Mouse (Mus musculus) heart, embryonic 15.5 days (tissue): Measurements from ENCODE around the gene Gzmm. TPM values are rescaled to one million over a fixed set of nuclear protein-coding genes. Genes with fewer than 3 reads are reported as not detected.
A peak's percentile ranks its signal among the peaks of the same experiment; 100 is the strongest.

Experiments used
- ATAC-seq: fragments of 200-750 bp; cut with Nextera tagmentation; replicated peaks from 2 replicates; pipeline ENCODE4 v1.8.0; 2017; ENCODE audit warnings: low read depth, moderate TSS enrichment; ENCODE audit not compliant: insufficient number of reproducible peaks, insufficient read depth, low FRiP score
- H3K27ac ChIP-seq: fragments of 300-500 bp; sonication (generic); 2 replicates; pipeline ENCODE4 v1.5.1; 2015; ENCODE audit warnings: mild to moderate bottlenecking, inconsistent platforms
- H3K27me3 ChIP-seq: fragments of 300-500 bp; sonication (generic); 2 replicates; pipeline ENCODE4 v1.6.1; 2015; ENCODE audit warnings: inconsistent platforms
- H3K36me3 ChIP-seq: fragments of 300-500 bp; sonication (generic); 2 replicates; pipeline ENCODE4 v1.6.1; 2015; ENCODE audit warnings: mild to moderate bottlenecking, inconsistent platforms
- H3K4me1 ChIP-seq: fragments of 300-500 bp; sonication (generic); replicated peaks from 2 replicates; pipeline ENCODE4 v1.6.1; 2015; ENCODE audit warnings: inconsistent platforms
- H3K4me2 ChIP-seq: fragments of 300-500 bp; sonication (generic); 2 replicates; pipeline ENCODE4 v1.6.1; 2015; ENCODE audit warnings: inconsistent platforms, mild to moderate bottlenecking, moderate library complexity
- H3K4me3 ChIP-seq: fragments of 300-500 bp; sonication (generic); 2 replicates; pipeline ENCODE4 v1.5.1; 2015; ENCODE audit warnings: mild to moderate bottlenecking, inconsistent platforms
- H3K9ac ChIP-seq: fragments of 300-500 bp; sonication (generic); 2 replicates; pipeline ENCODE4 v1.6.1; 2015; ENCODE audit warnings: mild to moderate bottlenecking, inconsistent platforms
- H3K9me3 ChIP-seq: fragments of 300-500 bp; sonication (generic); replicated peaks from 2 replicates; pipeline ENCODE4 v1.6.1; 2016; ENCODE audit warnings: inconsistent platforms
- WGBS: fragments of 180-500 bp; shearing (Covaris S2); methylation state at CpG from one replicate; pipeline ENCODE4 v1.1.7; 2015; ENCODE audit warnings: mixed read lengths; 5-methylcytosine and 5-hydroxymethylcytosine counted together
- polyA plus RNA-seq: library from polyadenylated mRNA; unstranded; fragments of >200 nt; fragmentation: Nextera tagmentation; extraction: Ambion mirVana; gene quantifications from 2 replicates; pipeline ENCODE4 v1.2.1, GENCODE M21; 2015

Gene Gzmm
- polyA plus RNA-seq, 1 experiment from 2014 or later, result 1.1 TPM

DNA sequence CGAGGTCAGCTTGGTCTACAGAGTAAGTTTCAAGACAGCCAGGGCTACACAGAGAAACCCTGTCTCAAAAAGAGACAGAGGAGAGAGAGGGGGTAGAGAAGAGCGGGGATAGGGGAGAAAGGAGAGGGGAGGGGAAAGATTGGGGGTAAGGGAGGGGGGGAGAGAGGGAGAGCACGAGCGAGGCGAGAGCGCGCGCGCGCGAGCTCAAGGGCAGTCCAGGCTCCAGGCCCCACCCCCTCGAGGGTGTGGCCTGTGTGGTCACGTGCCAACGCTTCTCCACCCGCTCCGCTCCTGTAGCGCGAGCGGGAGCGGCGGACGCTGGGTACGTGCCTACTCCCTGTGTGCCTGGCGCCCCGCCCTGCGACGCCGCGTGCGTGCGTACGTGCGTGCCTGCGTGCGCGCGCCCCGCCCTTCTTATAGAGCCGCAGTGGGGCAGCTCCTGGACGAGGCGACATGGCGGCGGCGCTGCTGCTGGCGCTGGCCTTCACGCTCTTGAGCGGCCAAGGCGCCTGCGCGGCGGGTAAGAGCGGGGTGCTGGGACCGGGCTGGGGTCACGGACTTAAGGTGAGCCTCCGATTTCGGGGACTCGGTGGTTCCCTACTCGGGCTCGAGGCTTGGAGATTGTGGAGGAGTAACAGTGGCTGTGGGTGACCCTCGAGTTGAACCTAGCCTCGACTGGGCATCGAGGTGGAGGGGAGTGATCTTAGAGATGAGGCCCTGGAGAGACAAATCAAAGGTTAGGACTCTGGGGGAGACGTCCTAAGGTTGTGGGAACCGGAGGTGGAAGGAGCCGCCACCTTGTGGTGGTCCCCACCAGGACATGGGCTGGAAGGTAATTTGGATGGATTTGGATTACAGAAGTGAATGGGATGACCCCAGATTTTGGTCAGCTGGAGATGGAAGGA lies 15.5 kb downstream of the Gzmm start, which contains the start of gene Bsg:
Bsg (plus strand) TSS at position 427 of the 905 bp plus-strand sequence.
- peak within 1 kb of the TSS; percentile 86 for H3K4me3 ChIP-seq
- H3K4me2 ChIP-seq, result peak within 1 kb of the TSS; percentile 66
- H3K27me3 ChIP-seq, result no peaks in the 10 kb centered on the region
- H3K9ac ChIP-seq, result peak within 1 kb of the TSS; percentile 91
- under 1% methylated on average over 60 of the region's 65 CpGs for WGBS
- H3K9me3 ChIP-seq, result no peaks in the 10 kb centered on the region
- ATAC-seq, result peak; percentile 96
- 0 out of 2 replicates have a peak, but pooled peaks cover 7% of the 10 kb centered on the region for H3K36me3 ChIP-seq
- peaks cover 62% of the 10 kb centered on the region for H3K4me1 ChIP-seq
- H3K27ac ChIP-seq, result peak within 1 kb of the TSS; percentile 88

DNA sequence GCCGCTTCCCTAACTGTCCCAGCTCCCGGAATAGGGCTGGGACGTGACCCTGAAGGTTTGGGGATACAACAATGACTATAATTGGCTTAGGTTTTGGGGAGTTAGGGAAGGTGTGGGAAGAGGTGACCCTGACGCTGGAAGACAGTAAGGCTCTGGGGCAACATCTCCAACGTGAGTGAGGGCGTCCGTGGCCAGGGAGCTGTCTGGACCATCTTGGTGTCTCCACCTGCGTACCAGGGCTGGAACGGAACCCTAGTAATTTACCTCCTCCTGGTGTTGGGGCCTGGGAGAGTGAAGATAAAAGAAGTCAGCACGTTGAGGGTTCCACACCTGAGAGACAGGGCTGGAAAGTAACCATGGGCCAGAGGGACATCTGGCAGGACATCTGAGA lies 16.1 kb downstream of the Gzmm start:
- Histone ChIP-seq H3K4me3 (peak overlapping the region; percentile 86), H3K4me1 (peaks cover 68% of the 10 kb centered on the region), H3K27ac (peak overlapping the region; percentile 88), H3K4me2 (peak overlapping the region; percentile 66), H3K27me3 (no peaks in the 10 kb centered on the region), H3K9me3 (no peaks in the 10 kb centered on the region), H3K9ac (peak overlapping the region; percentile 91), H3K36me3 (peaks cover 12% of the 10 kb centered on the region)
- under 1% methylated on average over 10 of the region's 10 CpGs for WGBS
- no peak for ATAC-seq

DNA sequence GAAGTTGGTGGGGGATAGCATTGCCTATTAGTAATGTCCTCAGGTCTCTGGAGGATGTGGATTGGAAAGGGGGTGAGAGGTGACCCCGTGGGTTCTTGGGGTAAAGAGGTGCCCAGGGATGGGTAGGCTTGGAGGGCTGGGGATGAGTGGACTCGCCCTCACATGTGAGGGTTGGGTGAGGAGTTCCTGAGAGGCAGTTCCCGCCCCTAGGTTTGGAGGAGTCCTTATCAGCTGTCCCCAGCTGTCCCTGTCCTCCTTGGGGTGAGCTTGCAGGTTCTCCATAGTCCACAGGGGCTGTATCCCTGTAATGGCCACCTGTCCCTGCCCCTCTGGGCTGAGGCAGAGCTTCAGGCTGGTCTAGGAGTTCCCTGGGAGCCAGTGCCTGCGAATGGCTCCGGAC lies 17.1 kb downstream of the Gzmm start:
- Histone ChIP-seq H3K36me3 (peaks cover 22% of the 10 kb centered on the region), H3K4me1 (peaks cover 65% of the 10 kb centered on the region), H3K4me3 (peak overlapping the region; percentile 86), H3K27ac (peak overlapping the region; percentile 52), H3K27me3 (no peaks in the 10 kb centered on the region), H3K9ac (peak overlapping the region; percentile 91), H3K4me2 (peak overlapping the region; percentile 66), H3K9me3 (no peaks in the 10 kb centered on the region)
- ATAC-seq, result no peak
- WGBS, result 51% methylated on average over 5 of the region's 5 CpGs

DNA sequence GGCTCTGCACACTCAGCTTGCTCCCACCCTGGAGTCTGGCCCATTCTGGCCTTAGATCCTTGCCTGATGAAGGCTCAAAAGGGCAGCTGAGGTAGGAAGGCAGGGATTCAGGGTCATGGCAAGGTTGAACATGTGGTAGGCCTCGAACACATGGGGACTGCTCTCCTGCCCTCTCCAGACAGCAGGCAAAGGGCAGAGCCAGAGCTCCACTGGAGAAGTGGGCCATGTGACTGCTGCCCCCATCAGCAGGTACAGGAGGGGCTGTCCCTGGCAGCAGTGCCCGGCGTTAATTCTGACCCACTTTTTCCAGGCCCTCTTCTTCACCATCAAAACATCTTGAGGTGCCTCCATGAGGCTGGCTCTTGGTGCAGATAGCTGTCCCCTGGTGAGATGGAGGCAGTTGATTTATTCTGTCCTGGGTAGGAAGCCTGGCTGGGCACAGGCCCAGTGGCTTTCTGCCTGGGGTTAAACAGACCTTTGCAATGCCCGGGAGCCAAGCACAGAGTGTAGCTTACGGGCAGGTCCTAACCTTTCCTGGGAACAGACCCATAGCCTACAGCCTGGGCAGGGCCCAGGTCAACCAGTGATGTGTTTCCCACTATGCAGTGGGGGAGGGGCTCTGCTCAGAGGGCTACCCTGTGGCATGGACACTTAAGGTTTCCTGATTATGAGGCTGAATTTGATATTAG lies 17.7 kb downstream of the Gzmm start:
- peaks cover 28% of the 10 kb centered on the region for H3K36me3 ChIP-seq
- H3K4me3 ChIP-seq, result peak overlapping the region; percentile 86
- peak overlapping the region; percentile 91 for H3K9ac ChIP-seq
- ATAC-seq, result no peak
- WGBS, result 61% methylated on average over 5 of the region's 5 CpGs
- peaks cover 59% of the 10 kb centered on the region for H3K4me1 ChIP-seq
- no peaks in the 10 kb centered on the region for H3K27me3 ChIP-seq
- H3K27ac ChIP-seq, result peak overlapping the region; percentile 52
- peak overlapping the region; percentile 66 for H3K4me2 ChIP-seq
- H3K9me3 ChIP-seq, result no peaks in the 10 kb centered on the region

DNA sequence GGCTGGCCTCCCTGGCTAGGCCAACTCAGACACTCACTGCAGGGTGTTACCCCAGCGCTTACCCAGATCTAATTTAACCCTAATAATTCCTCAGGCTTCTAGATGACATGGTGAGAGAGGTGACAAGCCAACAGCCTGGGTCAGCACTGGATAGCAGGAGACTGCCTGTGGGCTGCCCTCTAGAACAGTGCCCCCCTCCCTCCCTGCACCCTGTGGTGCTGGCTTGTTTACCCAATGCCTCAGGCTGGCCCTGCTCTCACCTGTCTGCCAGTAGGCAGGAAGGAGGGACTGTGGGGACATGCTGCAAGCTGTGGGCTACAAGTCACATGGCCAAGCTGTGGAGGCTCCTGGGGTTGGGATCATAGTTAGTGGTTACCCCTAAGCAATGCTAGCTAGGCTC lies 18.3 kb downstream of the Gzmm start:
- Histone ChIP-seq H3K4me3 (no peak overlapping the region), H3K36me3 (peaks cover 32% of the 10 kb centered on the region)
- ATAC-seq, result no peak

DNA sequence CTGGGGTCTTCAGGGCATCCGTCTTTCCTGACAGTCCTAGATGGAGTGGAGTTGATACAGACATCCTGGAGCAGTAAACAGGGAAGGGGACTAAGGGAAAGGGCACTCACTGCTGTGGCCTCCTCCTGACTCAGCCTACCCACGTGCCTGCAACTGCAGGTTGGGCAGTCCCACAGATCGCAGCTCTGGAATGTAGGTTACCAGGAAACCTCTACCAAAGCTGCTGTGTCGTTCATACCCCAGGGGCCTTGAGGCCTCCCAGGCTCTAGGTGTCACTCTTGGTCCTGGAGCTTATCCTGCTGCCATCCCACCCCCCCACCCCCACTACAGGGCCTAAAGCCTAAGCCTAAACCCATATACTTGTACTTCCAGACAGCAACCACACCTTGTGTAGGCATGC lies 18.9 kb downstream of the Gzmm start:
- no peak for ATAC-seq
- peaks cover 57% of the 10 kb centered on the region for H3K4me1 ChIP-seq
- H3K9me3 ChIP-seq, result no peaks in the 10 kb centered on the region
- no peak overlapping the region for H3K4me3 ChIP-seq
- H3K36me3 ChIP-seq, result peaks cover 32% of the 10 kb centered on the region
- H3K4me2 ChIP-seq, result 0 out of 2 replicates have a peak overlapping the region, but pooled peaks have one; percentile 66
- 42% methylated on average over 4 of the region's 4 CpGs for WGBS
- no peak overlapping the region for H3K27ac ChIP-seq
- H3K9ac ChIP-seq, result no peak overlapping the region
- H3K27me3 ChIP-seq, result no peaks in the 10 kb centered on the region

More for the DNA sequence above, 18.3 kb downstream of the Gzmm start:
- Histone ChIP-seq H3K27ac (peak overlapping the region; percentile 52), H3K9ac (0 out of 2 replicates have a peak overlapping the region, but pooled peaks have one; percentile 1), H3K9me3 (no peaks in the 10 kb centered on the region), H3K4me2 (peak overlapping the region; percentile 66), H3K4me1 (peaks cover 54% of the 10 kb centered on the region), H3K27me3 (no peaks in the 10 kb centered on the region)
- WGBS, result 68% methylated on average over 1 of the region's 1 CpGs

DNA sequence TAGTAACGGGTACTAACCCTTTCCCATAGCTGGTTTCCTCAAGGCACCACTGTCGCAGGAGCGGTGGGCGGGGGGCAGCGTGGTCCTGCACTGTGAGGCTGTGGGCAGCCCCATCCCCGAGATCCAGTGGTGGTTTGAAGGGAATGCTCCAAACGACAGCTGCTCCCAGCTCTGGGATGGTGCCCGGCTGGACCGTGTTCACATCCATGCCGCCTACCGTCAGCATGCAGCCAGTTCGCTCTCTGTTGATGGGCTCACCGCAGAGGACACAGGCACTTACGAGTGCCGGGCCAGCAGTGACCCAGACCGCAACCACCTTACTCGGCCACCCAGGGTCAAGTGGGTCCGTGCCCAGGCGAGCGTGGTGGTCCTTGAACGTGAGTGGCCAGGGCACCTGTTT lies 19.8 kb downstream of the Gzmm start:
- Histone ChIP-seq H3K27me3 (no peaks in the 10 kb centered on the region), H3K9ac (no peak overlapping the region), H3K4me2 (peak overlapping the region; percentile 38), H3K27ac (peak overlapping the region; percentile 62), H3K4me3 (no peak overlapping the region), H3K4me1 (peaks cover 58% of the 10 kb centered on the region), H3K9me3 (no peaks in the 10 kb centered on the region), H3K36me3 (peaks cover 32% of the 10 kb centered on the region)
- ATAC-seq, result no peak
- WGBS, result 65% methylated on average over 21 of the region's 21 CpGs

DNA sequence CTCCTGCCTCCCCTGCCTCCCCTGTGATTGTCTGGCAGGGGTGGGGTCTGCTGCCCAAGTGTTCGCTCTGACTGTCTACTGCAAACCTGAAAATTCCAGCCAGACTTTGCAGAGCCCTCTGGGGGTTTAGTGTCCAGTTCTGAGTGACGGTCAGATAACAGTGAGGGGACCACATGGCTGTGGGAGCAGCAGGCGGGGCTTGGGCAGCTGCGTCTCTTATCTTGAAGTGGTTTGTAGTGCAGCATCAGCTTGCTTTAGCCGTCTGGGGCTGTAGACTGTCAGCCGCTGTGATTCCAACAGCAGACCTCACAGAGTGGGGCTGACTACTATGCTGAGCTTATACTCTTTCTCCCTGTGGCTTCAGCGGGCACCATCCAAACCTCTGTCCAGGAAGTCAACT lies 20.5 kb downstream of the Gzmm start:
- peak; percentile 33 for ATAC-seq
- Histone ChIP-seq H3K27ac (peak overlapping the region; percentile 62), H3K36me3 (peaks cover 32% of the 10 kb centered on the region), H3K4me2 (peak overlapping the region; percentile 38), H3K4me1 (peaks cover 56% of the 10 kb centered on the region), H3K9me3 (no peaks in the 10 kb centered on the region), H3K9ac (no peak overlapping the region; the same call in 1 of the 2 replicates), H3K27me3 (no peaks in the 10 kb centered on the region), H3K4me3 (no peak overlapping the region)
- 26% methylated on average over 7 of the region's 7 CpGs for WGBS

DNA sequence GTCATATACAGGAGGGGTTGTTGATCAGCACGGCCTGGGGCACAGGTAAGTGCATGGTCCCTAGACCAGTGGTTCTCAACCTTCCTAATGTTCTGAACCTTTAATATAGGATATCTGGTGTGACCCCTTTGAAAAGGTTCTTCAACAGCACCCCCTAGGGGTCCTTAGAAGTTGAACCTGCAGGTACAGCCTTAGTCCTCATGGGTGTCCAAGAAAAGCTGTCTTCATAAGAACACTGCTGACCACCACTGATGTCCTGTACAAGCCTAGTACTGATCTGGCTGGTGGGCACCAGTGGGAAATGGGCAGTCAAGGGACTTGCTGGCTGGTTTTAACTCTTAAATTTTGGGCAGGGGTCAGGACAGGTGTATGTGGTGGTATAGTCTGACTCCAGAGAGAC lies 23.2 kb downstream of the Gzmm start:
- Histone ChIP-seq H3K27ac (no peak overlapping the region), H3K36me3 (peaks cover 32% of the 10 kb centered on the region), H3K27me3 (peaks cover 27% of the 10 kb centered on the region), H3K4me1 (peaks cover 47% of the 10 kb centered on the region), H3K9ac (no peak overlapping the region), H3K4me2 (no peak overlapping the region), H3K4me3 (no peak overlapping the region), H3K9me3 (no peaks in the 10 kb centered on the region)
- 87% methylated on average over 1 of the region's 1 CpGs for WGBS
- ATAC-seq, result no peak

DNA sequence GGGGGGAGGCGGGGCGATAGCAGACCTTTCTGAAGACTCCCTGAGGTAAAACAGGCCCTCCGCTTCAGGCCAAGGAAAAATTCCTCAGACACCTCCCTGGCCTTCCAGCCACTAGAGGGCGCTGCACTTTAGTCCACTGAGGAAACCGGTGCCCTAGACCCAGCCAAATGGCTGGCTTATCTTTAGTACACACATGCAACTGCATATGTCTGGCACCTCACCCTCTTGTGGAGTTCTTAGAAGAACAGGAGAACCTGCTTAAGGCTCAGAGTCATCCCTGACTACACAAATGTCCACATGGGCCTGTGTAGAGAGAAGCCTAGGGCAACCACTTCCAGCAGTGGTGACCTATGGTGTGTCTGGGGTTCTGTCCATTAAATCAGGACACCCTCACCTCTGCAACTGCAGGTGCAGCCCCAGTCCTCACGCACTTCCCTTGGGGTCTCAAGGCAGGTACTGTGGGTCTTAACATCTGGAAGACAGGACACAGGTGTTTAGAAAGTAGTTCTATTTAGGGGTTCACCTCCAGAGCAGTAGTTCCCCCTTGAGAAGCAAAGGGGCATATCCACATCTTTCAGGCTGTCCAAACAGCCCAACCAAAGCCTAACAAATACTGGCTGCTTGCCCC lies 23.8 kb downstream of the Gzmm start:
- Histone ChIP-seq H3K4me3 (no peak overlapping the region), H3K36me3 (peaks cover 27% of the 10 kb centered on the region), H3K9me3 (no peaks in the 10 kb centered on the region), H3K4me1 (peaks cover 47% of the 10 kb centered on the region), H3K9ac (no peak overlapping the region), H3K27me3 (peaks cover 33% of the 10 kb centered on the region), H3K4me2 (no peak overlapping the region), H3K27ac (no peak overlapping the region)
- 9% methylated on average over 6 of the region's 6 CpGs for WGBS
- peak; percentile 16; the same call in 1 of the 2 replicates for ATAC-seq

DNA sequence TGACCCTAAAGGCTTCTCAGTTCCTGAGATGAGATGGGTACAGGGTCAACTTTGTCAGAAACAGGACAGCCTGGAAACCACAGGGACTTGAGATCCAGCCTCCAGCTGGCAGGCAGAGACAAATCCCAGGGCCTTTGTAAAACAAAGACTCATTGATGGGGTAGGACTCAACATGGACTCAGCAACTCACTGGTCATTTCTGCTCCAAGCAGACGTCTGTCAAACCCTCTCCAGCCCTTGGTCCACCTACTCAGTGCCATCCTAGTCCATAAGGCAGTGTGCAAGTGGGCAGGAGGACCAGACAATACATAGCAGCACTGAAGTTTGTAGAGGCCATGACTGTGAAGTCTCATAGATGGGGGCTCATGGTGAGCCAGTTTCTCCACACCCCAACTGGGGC lies 24.3 kb downstream of the Gzmm start:
- ATAC-seq, result no peak
- Histone ChIP-seq H3K9ac (no peak overlapping the region), H3K27me3 (peaks cover 38% of the 10 kb centered on the region), H3K4me2 (no peak overlapping the region), H3K4me3 (no peak overlapping the region), H3K27ac (no peak overlapping the region), H3K36me3 (peaks cover 26% of the 10 kb centered on the region), H3K9me3 (no peaks in the 10 kb centered on the region), H3K4me1 (peaks cover 45% of the 10 kb centered on the region)
- WGBS, result 27% methylated on average over 1 of the region's 1 CpGs
